Mouse (Mus musculus) liver, embryonic 15.5 days (tissue): ENCODE measurements around the gene Kpnb1. TPM values are rescaled to one million over a fixed set of nuclear protein-coding genes. Genes with fewer than 3 reads are reported as not detected.

ENCODE experiments used
- ATAC-seq: fragments of 200-750 bp; cut with Nextera tagmentation; 2 replicates; pipeline ENCODE4 v1.8.0; 2017; ENCODE audit warnings: moderate number of reproducible peaks, mild to moderate bottlenecking, moderate library complexity; ENCODE audit not compliant: insufficient read depth
- H3K27ac ChIP-seq: fragments of 300-500 bp; sonication (generic); replicated peaks from 2 replicates; pipeline ENCODE4 v1.5.1; 2015; ENCODE audit warnings: mild to moderate bottlenecking, inconsistent platforms
- H3K27me3 ChIP-seq: fragments of 300-500 bp; sonication (generic); 2 replicates; pipeline ENCODE4 v1.6.1; 2015; ENCODE audit warnings: mild to moderate bottlenecking, inconsistent platforms
- H3K36me3 ChIP-seq: fragments of 300-500 bp; sonication (generic); replicated peaks from 2 replicates; pipeline ENCODE4 v1.6.1; 2015; ENCODE audit warnings: moderate library complexity, mild to moderate bottlenecking, inconsistent platforms
- H3K4me1 ChIP-seq: fragments of 300-500 bp; sonication (generic); replicated peaks from 2 replicates; pipeline ENCODE4 v1.6.1; 2015; ENCODE audit warnings: inconsistent platforms
- H3K4me2 ChIP-seq: fragments of 300-500 bp; sonication (generic); 2 replicates; pipeline ENCODE4 v1.6.1; 2015; ENCODE audit warnings: moderate library complexity, mild to moderate bottlenecking, inconsistent platforms
- H3K4me3 ChIP-seq: fragments of 300-500 bp; sonication (generic); replicated peaks from 2 replicates; pipeline ENCODE4 v1.5.1; 2015; ENCODE audit warnings: mild to moderate bottlenecking, inconsistent platforms
- H3K9ac ChIP-seq: fragments of 300-500 bp; sonication (generic); 2 replicates; pipeline ENCODE4 v1.6.1; 2015; ENCODE audit warnings: moderate library complexity, mild to moderate bottlenecking, inconsistent platforms
- H3K9me3 ChIP-seq: fragments of 300-500 bp; sonication (generic); replicated peaks from 2 replicates; pipeline ENCODE4 v1.6.1; 2016; ENCODE audit warnings: inconsistent platforms
- WGBS: fragments of 180-500 bp; shearing (Covaris S2); methylation state at CpG from one replicate; pipeline ENCODE4 v1.1.7; 2015; ENCODE audit warnings: mixed read lengths; ENCODE audit not compliant: insufficient replicate concordance; 5-methylcytosine and 5-hydroxymethylcytosine counted together
- polyA plus RNA-seq: library from polyadenylated mRNA; unstranded; fragments of >200 nt; fragmentation: Nextera tagmentation; extraction: Ambion mirVana; gene quantifications from 2 replicates; pipeline ENCODE4 v1.2.1, GENCODE M21; 2015

Kpnb1 gene
- polyA plus RNA-seq, 1 experiment from 2014 or later, result 18.4 TPM

DNA sequence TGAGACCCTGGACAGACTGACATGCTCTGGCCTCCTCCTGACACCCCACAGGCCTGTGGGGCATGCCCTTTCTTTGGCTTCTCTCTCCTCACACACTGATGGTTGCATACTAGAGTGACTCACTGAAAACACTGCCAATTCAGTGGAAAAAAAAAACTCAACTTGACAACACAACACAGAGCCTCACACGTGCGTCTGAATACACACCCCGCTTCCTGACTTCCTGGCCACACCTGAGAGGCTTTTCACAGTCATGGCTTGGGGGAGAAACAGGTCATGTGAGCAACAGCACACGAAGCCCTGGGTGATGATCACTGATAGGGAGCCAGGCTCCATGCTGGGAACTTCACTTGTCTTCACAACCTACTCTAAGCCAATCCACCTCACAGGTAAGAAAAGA, 46.9 kb downstream of the Kpnb1 start:
- Histone ChIP-seq H3K9ac (no peak overlapping the region), H3K27ac (no peak overlapping the region), H3K4me2 (no peak overlapping the region), H3K9me3 (no peaks in the 10 kb centered on the region), H3K4me1 (peaks cover 7% of the 10 kb centered on the region; the same call in 1 of the 2 replicates), H3K4me3 (no peak overlapping the region), H3K36me3 (no peaks in the 10 kb centered on the region), H3K27me3 (peaks cover 36% of the 10 kb centered on the region)
- ATAC-seq, result no peak
- WGBS, result 50% methylated on average over 4 of the region's 4 CpGs

DNA sequence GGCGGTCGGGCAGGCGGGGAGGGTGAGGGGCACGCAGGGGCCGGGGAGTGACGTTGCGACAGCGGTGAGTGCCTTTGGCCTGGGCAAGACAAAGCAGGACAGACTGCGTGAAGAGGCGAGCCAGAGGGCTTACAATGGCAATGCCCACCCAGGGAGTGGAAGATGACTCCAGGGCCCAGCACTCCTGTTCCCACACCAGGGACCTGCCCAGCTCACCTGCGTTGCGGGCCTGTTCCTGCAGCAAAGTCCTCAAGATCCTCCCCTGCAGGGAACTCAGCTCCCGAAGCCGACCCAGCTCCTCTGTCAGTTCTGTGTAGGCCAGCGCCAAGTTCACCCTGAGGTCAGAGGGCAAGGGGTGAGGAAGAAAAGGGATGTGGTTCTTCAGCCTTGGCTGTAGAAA, 48.4 kb downstream of the Kpnb1 start:
- no peak overlapping the region for H3K27ac ChIP-seq
- peaks cover 43% of the 10 kb centered on the region for H3K27me3 ChIP-seq
- peak overlapping the region; percentile 8; the same call in 1 of the 2 replicates for H3K4me3 ChIP-seq
- H3K36me3 ChIP-seq, result no peaks in the 10 kb centered on the region
- H3K4me2 ChIP-seq, result peak overlapping the region; percentile 38; the same call in 1 of the 2 replicates
- 77% methylated on average over 15 of the region's 15 CpGs for WGBS
- no peak overlapping the region for H3K9ac ChIP-seq
- no peak; the same call in 1 of the 2 replicates for ATAC-seq
- H3K9me3 ChIP-seq, result no peaks in the 10 kb centered on the region
- H3K4me1 ChIP-seq, result peaks cover 7% of the 10 kb centered on the region; the same call in 1 of the 2 replicates

DNA sequence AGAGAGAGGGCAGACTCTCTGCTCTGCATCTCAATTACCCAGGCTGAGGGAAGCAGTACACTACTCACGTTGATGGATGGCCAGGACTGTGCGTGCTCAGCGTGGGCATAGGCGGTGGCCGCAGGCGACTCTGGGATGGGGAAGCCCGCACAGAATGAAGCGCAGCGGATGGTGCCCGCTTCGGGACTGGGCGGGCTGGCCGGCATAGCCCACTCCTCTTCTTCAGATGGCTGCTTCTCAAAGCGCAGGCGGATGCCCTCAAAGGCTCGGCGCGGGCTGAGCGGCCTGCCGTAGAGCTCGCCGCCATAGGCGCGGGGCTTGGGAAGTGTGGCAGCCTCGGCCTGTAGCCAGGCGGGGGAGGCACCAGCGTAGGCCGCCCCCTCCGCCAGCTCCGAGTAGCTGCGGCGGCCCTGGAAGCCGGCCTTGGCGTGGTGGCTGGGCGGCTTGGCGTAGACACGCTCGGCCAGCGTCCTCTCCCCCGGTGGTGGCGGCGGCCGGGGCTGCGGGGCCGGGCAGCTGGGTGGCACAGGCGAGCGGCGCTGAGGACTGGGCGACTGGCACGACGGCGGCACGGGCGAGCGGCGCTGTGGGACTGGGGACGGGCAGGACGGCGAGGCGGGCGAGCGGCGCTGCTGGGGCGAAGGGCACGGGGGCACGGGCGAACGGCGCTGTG, 49.0 kb downstream of the Kpnb1 start:
- peak overlapping the region; percentile 38 for H3K4me2 ChIP-seq
- 73% methylated on average over 64 of the region's 69 CpGs for WGBS
- ATAC-seq, result no peak
- H3K27ac ChIP-seq, result no peak overlapping the region
- H3K36me3 ChIP-seq, result no peaks in the 10 kb centered on the region
- H3K9me3 ChIP-seq, result no peaks in the 10 kb centered on the region
- H3K27me3 ChIP-seq, result peaks cover 49% of the 10 kb centered on the region
- H3K4me3 ChIP-seq, result peak overlapping the region; percentile 8; the same call in 1 of the 2 replicates
- H3K9ac ChIP-seq, result no peak overlapping the region
- peaks cover 6% of the 10 kb centered on the region; the same call in 1 of the 2 replicates for H3K4me1 ChIP-seq

DNA sequence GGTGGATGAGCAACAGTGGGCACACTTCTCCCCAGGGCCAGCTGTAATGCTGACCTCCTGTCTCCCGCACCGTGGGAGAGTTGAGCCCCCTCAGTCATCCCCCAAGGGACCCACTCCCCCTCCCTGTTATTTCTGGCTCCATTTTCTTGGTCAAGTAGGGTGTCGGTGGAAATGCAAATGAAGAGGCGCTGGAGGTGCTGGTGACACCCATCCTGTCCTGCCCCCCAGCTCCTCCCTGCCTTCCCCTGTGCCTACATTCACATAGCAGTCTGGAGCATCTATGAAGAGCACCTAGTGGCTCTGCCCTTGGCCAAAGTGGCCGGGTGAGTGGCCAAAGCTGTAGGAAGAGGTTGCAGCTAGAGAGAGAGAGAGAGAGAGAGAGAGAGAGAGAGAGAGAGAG, 54.4 kb downstream of the Kpnb1 start:
- 41% methylated on average over 5 of the region's 5 CpGs for WGBS

DNA sequence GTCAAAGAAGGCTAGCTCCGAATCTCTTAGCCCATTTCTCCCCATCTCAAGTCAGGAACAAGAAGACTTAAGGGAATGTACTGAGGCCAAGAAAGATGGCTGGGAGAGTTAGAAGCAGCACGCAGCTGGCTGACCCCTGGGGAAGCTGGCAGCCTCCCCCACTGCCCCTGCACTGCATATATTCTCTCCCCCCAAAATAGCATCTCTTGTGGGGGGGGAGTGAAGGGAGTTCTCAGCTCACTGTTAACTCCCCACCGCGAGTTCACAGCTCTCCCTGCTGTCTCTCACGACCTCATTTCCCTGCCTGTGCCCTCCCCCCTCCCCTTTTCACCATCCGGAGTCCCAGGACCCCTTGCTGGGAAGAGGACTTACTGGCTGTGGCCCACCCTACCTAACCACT, 55.5 kb downstream of the Kpnb1 start:
- ATAC-seq, result no peak
- H3K27me3 ChIP-seq, result peaks cover 67% of the 10 kb centered on the region
- WGBS, result 16% methylated on average over 6 of the region's 6 CpGs
- H3K9ac ChIP-seq, result no peak overlapping the region
- peaks cover 8% of the 10 kb centered on the region for H3K4me1 ChIP-seq
- no peak overlapping the region for H3K4me2 ChIP-seq
- no peak overlapping the region for H3K27ac ChIP-seq
- H3K9me3 ChIP-seq, result no peaks in the 10 kb centered on the region
- H3K36me3 ChIP-seq, result no peaks in the 10 kb centered on the region
- H3K4me3 ChIP-seq, result no peak overlapping the region

More for the DNA sequence above, 54.4 kb downstream of the Kpnb1 start:
- Histone ChIP-seq H3K9ac (no peak overlapping the region), H3K4me3 (no peak overlapping the region), H3K4me1 (no peaks in the 10 kb centered on the region), H3K4me2 (no peak overlapping the region), H3K36me3 (no peaks in the 10 kb centered on the region), H3K27me3 (peaks cover 71% of the 10 kb centered on the region), H3K9me3 (no peaks in the 10 kb centered on the region), H3K27ac (no peak overlapping the region)
- ATAC-seq, result no peak

DNA sequence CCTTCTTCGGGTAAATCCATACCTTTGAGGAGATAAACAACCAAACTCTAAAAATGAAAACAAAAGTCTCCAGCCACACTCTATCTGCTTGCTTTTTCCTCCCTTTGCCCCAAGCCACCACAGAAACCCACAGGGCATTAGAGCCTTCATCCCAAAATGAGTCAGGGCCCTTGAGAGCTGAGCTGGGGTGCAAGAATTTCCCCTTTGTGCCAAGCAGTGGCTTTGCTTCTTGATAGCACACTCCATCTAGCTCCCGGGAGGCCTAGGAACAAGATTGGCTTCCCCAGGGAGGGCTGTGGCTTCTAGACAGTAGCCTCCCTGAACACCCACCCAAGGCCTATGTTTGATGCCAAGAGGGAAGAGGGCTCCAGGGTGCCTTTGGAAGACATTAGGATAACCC, 56.0 kb downstream of the Kpnb1 start:
- Histone ChIP-seq H3K27ac (no peak overlapping the region), H3K36me3 (no peaks in the 10 kb centered on the region), H3K9me3 (no peaks in the 10 kb centered on the region), H3K9ac (no peak overlapping the region), H3K4me2 (no peak overlapping the region), H3K27me3 (peaks cover 69% of the 10 kb centered on the region), H3K4me3 (no peak overlapping the region), H3K4me1 (peaks cover 12% of the 10 kb centered on the region)
- ATAC-seq, result no peak
- 43% methylated on average over 2 of the region's 2 CpGs for WGBS

DNA sequence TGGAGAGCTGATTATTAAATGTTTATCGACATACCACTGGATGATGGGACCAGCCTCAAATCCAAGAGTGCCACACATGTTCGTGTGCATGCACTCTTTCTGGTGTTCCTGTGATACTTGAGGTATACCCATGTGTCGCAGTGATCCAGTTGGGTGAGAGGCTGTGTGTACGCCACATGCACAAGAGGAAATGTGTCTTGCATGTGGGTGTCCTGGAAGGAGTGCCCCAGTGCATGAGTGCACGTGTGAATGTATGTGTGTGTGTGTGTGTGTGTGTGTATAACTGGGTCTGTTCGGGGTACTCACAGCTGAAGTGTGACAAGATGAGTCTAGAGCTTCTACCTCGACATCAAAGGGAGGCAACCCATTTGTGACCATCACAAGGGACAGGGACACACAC, 57.4 kb downstream of the Kpnb1 start:
- peaks cover 81% of the 10 kb centered on the region for H3K27me3 ChIP-seq
- no peak overlapping the region for H3K9ac ChIP-seq
- no peaks in the 10 kb centered on the region for H3K36me3 ChIP-seq
- peaks cover 14% of the 10 kb centered on the region for H3K4me1 ChIP-seq
- H3K4me3 ChIP-seq, result no peak overlapping the region
- ATAC-seq, result no peak
- H3K4me2 ChIP-seq, result no peak overlapping the region
- H3K9me3 ChIP-seq, result no peaks in the 10 kb centered on the region
- 59% methylated on average over 7 of the region's 7 CpGs for WGBS
- no peak overlapping the region for H3K27ac ChIP-seq

- WGBS, result 10% methylated on average over 3 of the region's 3 CpGs
- no peaks in the 10 kb centered on the region for H3K36me3 ChIP-seq
- no peak overlapping the region for H3K4me2 ChIP-seq
- H3K9ac ChIP-seq, result no peak overlapping the region
- H3K27ac ChIP-seq, result no peak overlapping the region
- no peaks in the 10 kb centered on the region for H3K9me3 ChIP-seq
- peaks cover 14% of the 10 kb centered on the region for H3K4me1 ChIP-seq
- no peak overlapping the region for H3K4me3 ChIP-seq
- no peak for ATAC-seq
- H3K27me3 ChIP-seq, result peaks cover 79% of the 10 kb centered on the region
These were observed 58.7 kb downstream of the Kpnb1 start for GRCm38 (mm10) chr11:97128956-97129355.

- H3K4me2 ChIP-seq, result peak overlapping the region; percentile 83
- peak overlapping the region; percentile 57 for H3K4me3 ChIP-seq
- H3K36me3 ChIP-seq, result no peaks in the 10 kb centered on the region
- H3K4me1 ChIP-seq, result peaks cover 18% of the 10 kb centered on the region
- no peaks in the 10 kb centered on the region for H3K9me3 ChIP-seq
- H3K27me3 ChIP-seq, result peaks cover 74% of the 10 kb centered on the region
- no peak overlapping the region for H3K9ac ChIP-seq
- H3K27ac ChIP-seq, result no peak overlapping the region
- ATAC-seq, result no peak
- WGBS, result 25% methylated on average over 19 of the region's 19 CpGs
These were observed 60.0 kb downstream of the Kpnb1 start for GRCm38 (mm10) chr11:97127470-97128223.

GRCm38 (mm10) chr11:97126645-97127468, 60.8 kb downstream of the Kpnb1 start:
- H3K27me3 ChIP-seq, result peaks cover 67% of the 10 kb centered on the region

More at GRCm38 (mm10) chr11:97126645-97127468, 60.8 kb downstream of the Kpnb1 start:
- Histone ChIP-seq H3K4me2 (peak overlapping the region; percentile 83), H3K36me3 (no peaks in the 10 kb centered on the region), H3K9me3 (no peaks in the 10 kb centered on the region), H3K4me3 (peak overlapping the region; percentile 57), H3K9ac (0 out of 2 replicates have a peak overlapping the region, but pooled peaks have one; percentile 32), H3K4me1 (peaks cover 18% of the 10 kb centered on the region), H3K27ac (no peak overlapping the region)
- 3% methylated on average over 32 of the region's 32 CpGs for WGBS
- peak; percentile 64 for ATAC-seq
